Mouse (Mus musculus): ENCODE data around the gene Prickle2. TPM values are rescaled to one million over a fixed set of nuclear protein-coding genes. Genes with fewer than 3 reads are reported as not detected.

The Prickle2 gene
- total and polyA plus RNA-seq, 2 experiments from 2014 or later, result 2.2 to 5.4 TPM

- Histone ChIP-seq H3K27ac (ENCODE audit: low read depth) (no peak overlapping the region), H3K27me3 (ENCODE audit: control insufficient read depth, insufficient read depth, low read length) (no peaks in the 10 kb centered on the region), H3K4me1 (ENCODE audit: control insufficient read depth, insufficient read depth) (no peaks in the 10 kb centered on the region), H3K9me3 (replicated peaks; ENCODE audit: control insufficient read depth, low read length) (no peaks in the 10 kb centered on the region), H3K4me2 (ENCODE audit: low read depth, low read length) (no peak overlapping the region), H3K36me3 (replicated peaks; ENCODE audit: control insufficient read depth, insufficient read depth, low read length) (no peaks in the 10 kb centered on the region), H3K4me3 (ENCODE audit: low read depth, low read length) (no peak overlapping the region), H3K9ac (replicated peaks; ENCODE audit: low read depth, low read length) (no peak overlapping the region)
- DNase-seq (ENCODE audit: low spot score) (no peak), ATAC-seq (ENCODE audit: insufficient read depth, low read depth) (no peak)
- TF ChIP-seq CTCF (IDR thresholded peaks at IDR 0.05; ENCODE audit: low read depth) (no peak), EP300 (IDR thresholded peaks at IDR 0.05; ENCODE audit: low read depth) (no peak)
- 82% methylated on average over 4 of the region's 4 CpGs for WGBS
Measured at GRCm38 (mm10) chr6:92714748-92715147, 8.8 kb upstream of the Prickle2 start.

- DNase-seq (ENCODE audit: low spot score), result no peak
- 60% methylated on average over 4 of the region's 4 CpGs for WGBS
- no peak overlapping the region for H3K4me2 ChIP-seq (ENCODE audit: low read depth, low read length)
- no peak for TF ChIP-seq EP300 (IDR thresholded peaks at IDR 0.05; ENCODE audit: low read depth)
- TF ChIP-seq CTCF (IDR thresholded peaks at IDR 0.05; ENCODE audit: low read depth), result peak; percentile 26; the same call in 1 of the 2 replicates
- no peaks in the 10 kb centered on the region for H3K9me3 ChIP-seq (replicated peaks; ENCODE audit: control insufficient read depth, low read length)
- no peaks in the 10 kb centered on the region for H3K36me3 ChIP-seq (replicated peaks; ENCODE audit: control insufficient read depth, insufficient read depth, low read length)
- H3K9ac ChIP-seq (replicated peaks; ENCODE audit: low read depth, low read length), result no peak overlapping the region
- H3K27ac ChIP-seq (ENCODE audit: low read depth), result no peak overlapping the region
- 0 out of 2 replicates have a peak, but pooled peaks cover 8% of the 10 kb centered on the region for H3K4me1 ChIP-seq (ENCODE audit: control insufficient read depth, insufficient read depth)
- ATAC-seq (ENCODE audit: insufficient read depth, low read depth), result no peak
- no peak overlapping the region for H3K4me3 ChIP-seq (ENCODE audit: low read depth, low read length)
- H3K27me3 ChIP-seq (ENCODE audit: control insufficient read depth, insufficient read depth, low read length), result peaks cover 8% of the 10 kb centered on the region
Measured at GRCm38 (mm10) chr6:92708137-92708536, 2.2 kb upstream of the Prickle2 start.

- peaks cover 8% of the 10 kb centered on the region for H3K27me3 ChIP-seq (ENCODE audit: control insufficient read depth, insufficient read depth, low read length)
- H3K36me3 ChIP-seq (replicated peaks; ENCODE audit: control insufficient read depth, insufficient read depth, low read length), result no peaks in the 10 kb centered on the region
- H3K9me3 ChIP-seq (replicated peaks; ENCODE audit: control insufficient read depth, low read length), result no peaks in the 10 kb centered on the region
- peak; percentile 30; the same call in 1 of the 2 replicates for ATAC-seq (ENCODE audit: insufficient read depth, low read depth)
- peak overlapping the region; percentile 74 for H3K4me3 ChIP-seq (ENCODE audit: low read depth, low read length)
- no peak for DNase-seq (ENCODE audit: low spot score)
- 5% methylated on average over 36 of the region's 39 CpGs for WGBS
- peak overlapping the region; percentile 92 for H3K4me2 ChIP-seq (ENCODE audit: low read depth, low read length)
- peak overlapping the region; percentile 72 for H3K9ac ChIP-seq (replicated peaks; ENCODE audit: low read depth, low read length)
- H3K27ac ChIP-seq (ENCODE audit: low read depth), result no peak overlapping the region
- 0 out of 2 replicates have a peak, but pooled peaks cover 8% of the 10 kb centered on the region for H3K4me1 ChIP-seq (ENCODE audit: control insufficient read depth, insufficient read depth)
- TF ChIP-seq EP300 (IDR thresholded peaks at IDR 0.05; ENCODE audit: low read depth) (no peak), CTCF (IDR thresholded peaks at IDR 0.05; ENCODE audit: low read depth) (no peak)
Measured at GRCm38 (mm10) chr6:92705353-92706144, 406 bp downstream of the Prickle2 start.

GRCm38 (mm10) chr6:92704810-92705209, 1.1 kb downstream of the Prickle2 start:
- Histone ChIP-seq H3K9me3 (replicated peaks; ENCODE audit: control insufficient read depth, low read length) (no peaks in the 10 kb centered on the region), H3K4me3 (ENCODE audit: low read depth, low read length) (peak overlapping the region; percentile 74), H3K27ac (ENCODE audit: low read depth) (no peak overlapping the region), H3K4me1 (ENCODE audit: control insufficient read depth, insufficient read depth) (0 out of 2 replicates have a peak, but pooled peaks cover 8% of the 10 kb centered on the region), H3K36me3 (replicated peaks; ENCODE audit: control insufficient read depth, insufficient read depth, low read length) (no peaks in the 10 kb centered on the region), H3K9ac (replicated peaks; ENCODE audit: low read depth, low read length) (no peak overlapping the region), H3K27me3 (ENCODE audit: control insufficient read depth, insufficient read depth, low read length) (peaks cover 8% of the 10 kb centered on the region), H3K4me2 (ENCODE audit: low read depth, low read length) (peak overlapping the region; percentile 92)
- WGBS, result 44% methylated on average over 9 of the region's 9 CpGs
- ATAC-seq (ENCODE audit: insufficient read depth, low read depth) (no peak), DNase-seq (ENCODE audit: low spot score) (no peak)
- TF ChIP-seq EP300 (IDR thresholded peaks at IDR 0.05; ENCODE audit: low read depth) (no peak), CTCF (IDR thresholded peaks at IDR 0.05; ENCODE audit: low read depth) (no peak)

GRCm38 (mm10) chr6:92699491-92700209, 6.3 kb downstream of the Prickle2 start:
- Histone ChIP-seq H3K4me3 (ENCODE audit: low read depth, low read length) (no peak overlapping the region), H3K27ac (ENCODE audit: low read depth) (no peak overlapping the region), H3K9me3 (replicated peaks; ENCODE audit: control insufficient read depth, low read length) (no peaks in the 10 kb centered on the region), H3K4me1 (ENCODE audit: control insufficient read depth, insufficient read depth) (no peaks in the 10 kb centered on the region), H3K27me3 (ENCODE audit: control insufficient read depth, insufficient read depth, low read length) (peaks cover 5% of the 10 kb centered on the region; the same call in 1 of the 2 replicates), H3K9ac (replicated peaks; ENCODE audit: low read depth, low read length) (no peak overlapping the region), H3K4me2 (ENCODE audit: low read depth, low read length) (no peak overlapping the region), H3K36me3 (replicated peaks; ENCODE audit: control insufficient read depth, insufficient read depth, low read length) (no peaks in the 10 kb centered on the region)
- no peak for DNase-seq (ENCODE audit: low spot score)
- ATAC-seq (ENCODE audit: insufficient read depth, low read depth), result no peak
- 34% methylated on average over 3 of the region's 3 CpGs for WGBS
- no peak for TF ChIP-seq CTCF (IDR thresholded peaks at IDR 0.05; ENCODE audit: low read depth)
- no peak for TF ChIP-seq EP300 (IDR thresholded peaks at IDR 0.05; ENCODE audit: low read depth)

All from heart, postnatal 0 days (tissue).